Mouse (Mus musculus) left cerebral cortex, adult 8-10 months (tissue): Measurements from ENCODE around the gene Rftn2. TPM values are rescaled to one million over a fixed set of nuclear protein-coding genes. Genes with fewer than 3 reads are reported as not detected.

Experiments
- DNase-seq, 2 experiments: peaks; one replicate each; pipeline ENCODE4 v3.0.0; 2022; ENCODE audit warnings: low spot score in 2 of 2
- total RNA-seq, 4 experiments: library from RNA; stranded (reverse); gene quantifications; 2 replicates each; pipeline ENCODE4 v1.2.4; 2022

Rftn2 gene
- total RNA-seq, 4 experiments from 2014 or later = 25.6 to 27.1 (median 26.6) TPM

DNA sequence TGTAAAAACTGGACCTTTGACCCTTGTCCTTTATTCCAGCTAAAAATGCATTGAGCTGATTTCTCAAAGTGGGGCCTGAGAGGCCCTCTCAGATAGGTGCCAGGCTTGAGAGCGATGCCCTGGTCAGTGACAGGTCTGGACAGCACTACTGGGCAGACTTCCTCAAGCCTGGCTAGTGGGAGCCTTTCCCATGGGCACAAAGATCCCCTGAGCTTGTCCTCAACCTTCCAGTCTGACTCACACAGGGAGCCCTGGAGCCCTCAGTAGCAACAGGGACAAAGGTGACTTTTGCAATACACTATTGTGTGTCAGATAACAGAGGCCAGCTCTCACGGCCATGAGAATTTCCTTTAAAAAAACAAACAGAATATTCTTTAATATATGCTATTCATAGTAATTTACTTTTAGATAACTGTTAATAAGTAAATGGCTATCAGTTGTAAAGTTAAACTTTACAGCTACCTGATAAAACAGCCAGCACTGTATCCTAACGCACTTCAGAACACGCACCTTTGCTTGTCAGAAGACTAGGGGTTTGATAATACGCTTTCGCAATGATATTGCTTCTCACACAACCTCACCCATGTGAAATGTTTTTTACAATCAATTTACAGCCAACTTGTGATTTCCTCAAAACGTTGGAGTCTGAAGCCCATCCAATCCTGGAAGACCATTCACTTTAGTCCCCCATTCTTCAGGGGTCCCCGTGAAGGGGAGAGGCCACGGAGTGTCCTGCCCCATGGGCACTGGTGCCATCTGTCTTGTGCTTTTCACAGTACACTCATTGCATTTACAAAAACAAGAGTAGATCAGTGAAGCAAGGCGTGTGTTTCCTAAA is 52.6 kb downstream of the Rftn2 start:
- DNase-seq = no peak

DNA sequence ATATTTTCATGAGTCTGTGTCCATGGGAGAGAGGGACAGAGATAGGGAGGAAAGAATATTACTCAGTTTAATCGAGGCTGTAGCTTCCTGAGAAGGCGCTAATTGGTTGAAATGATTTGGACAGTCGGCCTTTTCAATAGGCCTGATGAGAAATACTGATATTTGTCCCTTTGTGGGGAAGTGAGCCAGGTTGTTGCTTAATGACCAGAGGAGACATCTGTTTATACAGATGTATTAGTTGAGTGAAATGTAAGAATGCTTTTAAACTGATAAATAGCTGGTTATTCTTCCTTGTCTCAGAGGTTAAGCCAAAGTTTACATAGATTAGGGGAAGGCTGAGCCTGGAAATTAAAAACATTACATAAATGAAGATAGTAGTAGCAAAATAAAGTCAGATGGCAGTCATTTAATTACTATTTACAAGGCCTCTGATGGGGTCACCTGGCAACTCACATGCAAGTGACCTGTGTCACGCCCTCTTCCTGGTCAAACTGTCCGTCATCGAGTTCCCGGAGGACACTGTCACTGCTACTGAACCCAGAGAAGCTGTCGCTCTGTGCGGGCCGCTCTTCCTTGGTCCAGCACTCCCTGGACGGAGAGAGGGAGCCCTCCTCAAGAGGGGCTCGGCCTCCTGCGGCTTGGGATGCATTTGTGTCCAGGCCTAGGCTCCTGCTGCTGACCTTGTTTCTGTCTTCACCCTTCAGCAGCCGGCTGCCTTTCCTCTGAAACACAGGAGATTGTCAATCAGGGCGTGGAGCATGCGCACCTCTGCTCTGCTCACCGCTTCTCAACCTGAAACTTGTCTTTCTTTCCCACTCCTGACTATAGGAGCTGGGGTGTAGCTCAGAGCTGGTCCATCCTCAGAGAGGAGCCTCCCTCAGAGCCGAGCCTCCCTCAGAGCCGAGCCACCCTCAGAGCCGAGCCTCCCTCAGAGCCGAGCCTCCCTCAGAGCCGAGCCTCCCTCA is 54.9 kb downstream of the Rftn2 start:
- no peak for DNase-seq

DNA sequence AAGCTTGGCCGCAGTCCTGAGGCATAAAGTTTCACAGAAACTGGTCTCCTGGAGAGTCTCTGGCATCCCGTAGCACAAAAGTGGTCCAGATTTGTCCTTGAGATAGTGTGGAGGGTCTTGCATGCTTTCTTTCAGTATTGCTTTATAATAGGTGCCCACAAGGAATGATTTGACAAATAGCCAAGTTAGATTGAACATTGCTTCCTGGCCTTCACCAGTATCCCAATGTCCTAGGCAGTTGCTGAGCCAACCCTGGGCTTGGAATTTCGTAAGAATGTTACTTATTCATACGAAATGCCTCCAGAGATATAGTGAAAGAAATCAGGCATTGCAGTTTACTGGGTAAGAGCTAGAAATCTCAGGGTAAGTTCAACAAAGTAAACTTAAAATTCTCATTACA is 58.0 kb downstream of the Rftn2 start:
- no peak for DNase-seq

DNA sequence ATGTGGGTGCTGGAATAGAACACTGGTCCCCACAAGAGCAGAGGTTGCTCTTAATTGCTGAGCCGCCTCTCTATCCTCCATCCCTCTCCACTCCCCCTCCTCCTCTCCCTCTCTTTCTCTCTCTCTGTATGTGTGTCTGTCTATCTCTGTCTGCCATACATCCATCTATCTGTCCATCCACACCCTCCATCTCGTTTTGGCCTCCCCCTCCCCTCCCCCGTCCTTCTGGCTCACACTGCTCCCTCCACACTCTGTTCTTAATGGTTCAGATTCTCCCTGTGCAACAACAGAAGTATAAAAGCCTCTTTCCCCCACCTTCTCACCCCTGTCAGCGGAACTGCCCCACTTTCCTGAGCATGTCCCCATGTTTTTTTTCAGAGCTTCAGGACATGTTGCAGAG is 59.0 kb downstream of the Rftn2 start:
- DNase-seq = no peak

DNA sequence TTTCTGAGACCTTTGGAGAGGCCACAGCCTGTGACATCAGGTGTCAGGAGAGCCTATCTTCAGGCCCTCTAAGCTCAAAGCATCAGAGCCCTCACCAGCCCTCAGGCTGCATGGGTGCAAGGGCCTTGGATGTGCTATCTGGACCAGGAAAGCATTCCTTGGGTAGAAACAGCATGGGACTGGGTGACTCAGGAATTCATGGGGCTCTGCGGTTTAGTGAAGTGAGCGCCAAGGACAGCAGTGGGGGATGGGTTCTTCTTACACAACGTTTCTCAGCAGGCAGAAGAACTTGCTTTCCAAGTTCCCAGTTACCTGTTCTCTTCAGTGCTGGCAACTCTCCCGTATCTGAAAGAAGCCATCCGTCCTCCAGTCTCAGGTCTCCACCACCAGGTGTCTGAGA is 62.6 kb downstream of the Rftn2 start:
- no peak for DNase-seq

DNA sequence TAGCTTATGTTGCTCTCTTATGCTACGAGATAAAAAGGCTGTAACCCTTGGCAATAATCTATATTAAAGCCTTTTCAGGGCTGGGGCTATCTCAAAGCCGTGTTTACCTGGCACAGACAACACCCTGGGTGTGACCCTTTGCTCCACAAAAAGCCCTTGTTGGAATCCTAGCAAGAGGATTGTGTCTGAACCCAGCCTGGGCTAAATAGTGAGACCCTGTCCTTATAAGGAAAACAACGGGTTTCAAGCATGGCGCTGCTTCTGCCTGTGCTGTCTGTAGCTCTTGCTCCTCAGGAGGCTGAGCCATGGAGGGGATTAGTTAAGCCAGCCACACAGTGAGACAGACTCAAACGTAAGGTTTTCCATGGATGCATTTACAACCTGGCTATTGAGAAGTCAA is 63.8 kb downstream of the Rftn2 start:
- no peak for DNase-seq

DNA sequence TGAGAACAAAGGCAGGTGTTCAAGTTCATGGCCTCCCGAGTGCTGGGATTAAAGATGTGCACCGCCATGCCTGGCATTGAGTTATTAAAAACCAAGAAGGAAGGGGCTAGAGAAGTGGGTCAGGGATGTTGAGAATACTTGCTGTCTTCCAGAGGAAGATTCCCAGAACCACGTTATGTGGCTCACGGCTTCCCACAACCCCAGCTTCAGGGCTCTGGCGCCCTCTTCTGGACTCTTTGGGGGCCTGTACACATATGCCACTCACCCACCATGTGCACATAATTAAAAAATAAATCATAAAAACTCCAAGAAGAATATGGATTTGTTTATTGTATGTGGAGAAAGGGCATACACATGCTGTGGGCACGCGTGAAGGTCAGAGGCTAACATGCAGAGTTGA is 64.7 kb downstream of the Rftn2 start:
- DNase-seq = no peak

DNA sequence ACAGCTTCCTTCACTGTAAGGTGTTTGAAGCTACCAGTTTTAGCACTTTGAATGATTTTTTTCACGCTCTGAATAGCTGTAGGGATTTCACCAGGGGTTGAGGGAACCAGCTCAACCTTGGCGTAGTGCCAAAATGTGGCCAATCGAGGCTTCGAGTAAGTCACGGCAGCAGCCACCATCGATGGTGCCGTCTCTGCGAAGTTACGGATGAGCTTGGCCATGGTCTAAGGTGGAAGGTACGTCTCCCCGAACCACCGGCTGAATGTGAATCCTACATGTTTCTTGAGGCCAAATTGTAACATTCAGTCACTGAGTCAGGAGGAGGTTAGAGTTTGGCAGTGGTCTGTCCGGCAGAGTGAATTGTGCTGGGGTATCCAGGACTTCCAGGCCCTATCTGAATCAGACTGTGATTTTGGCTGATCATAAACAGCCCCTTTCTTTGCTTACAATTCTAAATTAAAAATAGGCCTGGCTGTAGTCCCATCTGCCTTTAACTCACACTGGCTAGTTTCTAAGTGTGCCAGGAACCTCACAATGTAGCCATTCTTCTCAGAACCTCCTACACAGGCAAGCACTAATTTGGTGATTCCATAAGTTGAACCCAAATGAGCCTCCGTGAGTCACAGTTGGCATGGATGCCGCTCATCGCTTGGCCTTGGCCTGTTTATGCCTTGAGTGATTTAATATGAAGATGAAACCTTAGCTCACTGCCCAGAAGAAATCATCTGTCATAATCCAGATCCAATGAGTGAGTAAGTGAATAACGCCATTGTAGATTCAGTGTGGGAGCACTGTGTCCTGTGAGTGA is 65.5 kb downstream of the Rftn2 start:
- DNase-seq = peak; percentile 38 to 79

DNA sequence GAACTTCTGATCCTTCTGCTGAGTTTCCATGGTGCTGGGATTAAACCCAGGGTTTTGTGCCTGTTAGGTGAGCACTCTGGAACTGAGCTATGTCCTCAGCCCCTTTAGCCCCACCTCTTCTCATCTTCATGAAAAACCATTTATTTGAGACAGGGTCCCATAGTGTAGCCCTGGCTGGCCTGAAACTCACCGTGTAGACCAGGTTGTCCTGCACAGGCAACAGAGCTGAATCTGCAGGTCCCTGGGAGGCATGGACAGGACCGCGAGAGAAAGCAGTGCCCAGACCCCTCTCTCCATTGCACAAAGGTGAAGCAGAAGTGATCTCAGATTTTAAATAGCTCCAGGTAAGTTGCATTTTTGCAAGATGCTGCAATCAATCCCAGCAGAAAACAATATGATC is 66.4 kb downstream of the Rftn2 start:
- no peak for DNase-seq

DNA sequence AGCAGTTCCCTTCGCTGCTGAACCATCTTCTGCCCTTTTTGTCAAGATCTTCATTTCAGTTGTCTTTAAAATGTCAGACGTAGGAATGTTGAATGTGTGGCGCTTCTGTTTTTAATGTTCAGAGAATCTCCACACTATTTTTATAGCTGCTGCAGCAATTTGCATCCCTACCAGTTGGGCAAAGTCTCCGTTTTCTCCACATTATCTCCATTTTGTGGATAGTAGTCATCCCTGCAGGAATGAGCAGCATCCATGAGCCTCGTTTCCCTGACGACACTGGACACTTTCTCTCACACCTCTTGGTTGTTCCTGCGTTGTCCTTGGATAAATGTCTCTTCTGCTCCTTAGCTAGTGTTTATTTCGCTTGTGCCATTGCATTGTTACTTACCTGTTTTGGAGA is 67.8 kb downstream of the Rftn2 start:
- no peak for DNase-seq

DNA sequence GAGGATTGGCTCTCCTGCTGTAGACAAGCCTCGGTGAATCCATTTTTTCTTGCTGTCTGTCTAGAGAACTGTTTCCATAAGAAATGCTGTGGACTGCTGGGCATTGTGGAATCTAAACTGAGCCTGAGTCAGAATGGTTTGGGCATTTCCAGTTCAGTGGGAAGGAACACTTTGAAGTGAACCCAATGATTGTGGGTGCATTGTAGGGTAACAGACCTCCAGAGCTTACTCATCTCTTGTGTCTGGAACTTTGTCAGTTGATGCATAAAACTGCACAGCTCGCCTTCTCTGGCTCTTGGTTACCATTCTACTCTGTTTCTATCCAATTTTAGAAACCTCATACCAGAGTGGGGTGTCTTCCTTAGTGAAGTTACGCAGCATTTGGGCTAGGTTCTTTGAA is 68.4 kb downstream of the Rftn2 start:
- DNase-seq = peak in 1 of 2 experiments; percentile 36

DNA sequence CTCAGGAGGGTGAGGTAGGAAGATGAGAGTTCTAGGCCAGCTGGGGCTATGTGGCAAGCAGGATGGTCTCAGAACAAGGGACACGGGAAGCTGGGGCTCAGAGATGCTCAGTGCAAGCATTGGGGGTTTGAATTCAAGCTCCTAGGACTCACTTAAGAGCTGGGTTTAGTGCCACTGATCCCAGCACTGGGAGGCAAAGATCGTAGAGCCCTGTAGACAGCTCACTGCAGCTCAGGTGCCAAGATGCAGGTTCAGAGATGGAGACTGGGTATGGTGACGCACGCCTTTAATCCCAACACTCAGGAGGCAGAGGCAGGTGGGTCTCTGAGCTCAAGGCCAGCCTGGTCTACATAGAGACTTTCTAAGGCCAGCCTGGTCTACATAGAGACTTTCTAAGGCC is 69.3 kb downstream of the Rftn2 start:
- DNase-seq = no peak

DNA sequence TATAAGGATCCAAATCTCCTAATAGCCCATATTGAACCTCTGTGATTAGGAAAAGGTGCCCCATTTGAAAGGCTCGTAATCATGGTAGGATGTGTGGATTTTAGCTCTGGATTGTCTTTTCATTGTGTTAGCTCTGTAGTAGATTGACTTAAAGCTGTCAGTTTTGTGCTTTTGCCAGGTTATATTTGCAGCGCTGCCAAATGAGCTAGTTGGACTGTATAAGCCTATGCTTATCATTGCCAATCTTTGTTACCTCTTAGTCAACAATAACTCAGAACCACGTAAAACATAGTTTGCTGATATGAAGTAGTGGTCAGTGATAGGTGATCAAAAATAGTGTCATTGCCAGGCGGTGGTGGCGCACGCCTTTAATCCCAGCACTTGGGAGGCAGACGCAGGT is 81.0 kb downstream of the Rftn2 start:
- no peak for DNase-seq

DNA sequence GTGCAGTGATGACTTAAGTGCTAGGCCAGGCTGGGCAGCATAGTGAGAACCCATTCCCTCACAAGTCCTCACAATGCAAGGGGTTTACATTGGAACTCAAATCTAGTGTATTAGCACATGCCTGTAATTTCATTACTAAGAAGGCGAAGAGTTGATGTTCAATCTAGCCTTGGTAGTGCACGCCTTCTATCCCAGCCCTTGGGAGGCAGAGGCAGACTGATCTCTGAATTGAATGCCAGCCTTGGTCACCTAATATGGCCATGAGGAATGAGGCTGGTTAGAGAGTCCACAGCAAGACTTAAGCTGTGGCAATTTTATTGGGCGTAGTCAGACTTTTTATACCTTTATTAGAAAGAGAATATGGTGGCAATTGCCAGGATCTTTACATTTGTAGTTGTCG is 82.2 kb downstream of the Rftn2 start:
- DNase-seq = no peak

DNA sequence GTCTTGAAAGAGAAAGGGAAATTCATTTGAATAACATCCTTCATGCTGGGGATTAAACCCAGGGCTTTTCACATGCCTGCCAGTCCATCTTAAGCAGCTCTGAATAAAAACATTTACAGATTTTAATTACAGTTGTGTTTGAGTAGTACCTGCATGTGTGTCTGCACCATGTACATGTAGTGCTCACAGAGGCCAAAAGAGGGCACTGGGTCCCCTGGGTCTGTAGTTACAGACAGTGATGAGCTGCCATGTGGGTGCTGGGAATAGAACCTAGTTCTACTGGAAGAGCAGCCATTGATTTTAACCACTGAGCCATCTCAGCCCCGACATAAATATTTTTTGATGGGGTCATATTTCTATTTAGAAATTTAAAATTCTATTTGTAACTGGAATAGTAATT is 90.7 kb downstream of the Rftn2 start:
- no peak for DNase-seq

DNA sequence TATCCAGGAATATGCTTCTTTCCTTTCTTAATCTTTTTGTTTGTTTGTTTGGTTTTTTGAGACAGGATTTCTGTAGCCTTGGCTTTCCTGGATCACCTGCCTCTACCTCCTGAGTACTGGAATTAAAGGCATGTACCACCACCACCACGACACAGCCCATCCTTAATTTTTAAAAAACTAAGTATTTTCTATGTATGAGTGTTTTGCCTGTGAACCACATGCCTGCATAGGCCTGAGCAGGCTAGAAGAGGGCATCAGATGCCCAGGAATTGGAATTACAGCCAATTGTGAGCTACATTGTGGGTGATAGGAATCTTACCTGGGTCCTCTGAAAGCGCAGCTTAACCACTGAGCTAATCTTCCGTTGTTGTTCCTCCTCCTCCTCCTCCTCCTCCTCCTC is 92.3 kb downstream of the Rftn2 start:
- DNase-seq = no peak

DNA sequence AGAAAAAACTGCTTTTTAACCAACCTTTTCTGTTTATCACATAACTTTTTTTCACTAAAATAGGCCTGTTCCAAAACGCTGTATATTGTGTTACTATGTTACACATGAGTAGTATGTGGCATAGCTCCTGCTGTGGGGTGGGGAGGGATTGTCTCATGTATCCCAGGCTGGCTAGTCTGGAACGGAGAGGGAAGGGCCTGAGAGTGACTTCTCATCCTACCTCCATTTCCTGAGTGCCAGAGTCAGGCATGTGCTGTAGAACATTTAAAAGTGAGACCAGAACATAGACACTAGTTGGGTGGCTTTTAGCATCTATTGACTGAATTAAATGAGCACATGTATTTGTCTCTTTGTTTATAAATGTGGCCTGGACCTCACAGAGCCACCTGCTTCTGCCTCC is 93.4 kb downstream of the Rftn2 start:
- DNase-seq = no peak

DNA sequence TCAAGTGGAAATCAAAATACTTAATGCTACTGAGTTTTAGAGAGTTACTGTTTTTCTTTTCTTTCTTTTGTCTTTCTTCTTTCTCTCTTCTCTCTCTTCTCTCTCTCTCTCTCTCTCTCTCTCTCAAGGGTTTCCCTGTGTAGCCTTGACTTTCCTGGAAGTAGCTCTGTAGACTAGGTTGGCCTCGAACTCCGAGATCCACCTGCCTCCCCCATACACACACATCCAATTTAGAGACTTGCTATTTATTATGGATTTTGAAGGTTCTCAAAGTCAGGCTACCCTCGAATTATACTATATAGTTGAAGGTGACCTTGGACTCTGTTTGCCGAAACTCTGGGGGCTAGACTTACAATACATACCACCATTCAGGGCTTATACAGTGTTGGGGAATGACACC is 94.3 kb downstream of the Rftn2 start:
- no peak for DNase-seq

DNA sequence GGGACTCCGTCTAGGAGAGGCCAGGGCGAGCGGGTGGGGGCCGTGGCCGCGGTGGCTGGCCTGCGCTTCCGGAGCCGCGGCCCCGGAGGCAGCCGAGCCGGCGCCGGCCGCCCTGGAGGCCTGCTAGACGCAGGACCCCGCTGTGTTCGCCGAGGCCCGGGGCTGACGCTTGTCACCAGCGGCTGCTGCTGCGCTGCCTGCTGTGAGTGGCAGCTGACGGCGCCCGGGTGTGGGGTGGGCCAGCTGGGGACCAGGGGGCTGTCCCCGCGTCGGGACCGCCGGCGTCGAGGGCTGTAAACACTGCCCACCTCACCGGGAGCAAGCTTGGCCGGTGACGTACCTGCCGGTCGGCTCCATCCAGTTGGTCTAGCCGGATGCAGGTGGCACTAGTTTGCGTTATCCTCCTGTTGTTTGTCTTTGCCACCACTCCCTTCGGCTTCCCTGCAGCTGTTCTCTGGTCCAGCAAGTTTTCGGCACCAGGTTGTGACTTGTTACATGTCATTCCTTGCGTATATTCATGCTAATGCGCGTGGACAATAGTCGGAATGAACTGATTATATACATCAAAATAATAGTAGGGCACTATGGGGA is 95.1 kb downstream of the Rftn2 start:
- peak in 1 of 2 experiments; percentile 39 for DNase-seq

DNA sequence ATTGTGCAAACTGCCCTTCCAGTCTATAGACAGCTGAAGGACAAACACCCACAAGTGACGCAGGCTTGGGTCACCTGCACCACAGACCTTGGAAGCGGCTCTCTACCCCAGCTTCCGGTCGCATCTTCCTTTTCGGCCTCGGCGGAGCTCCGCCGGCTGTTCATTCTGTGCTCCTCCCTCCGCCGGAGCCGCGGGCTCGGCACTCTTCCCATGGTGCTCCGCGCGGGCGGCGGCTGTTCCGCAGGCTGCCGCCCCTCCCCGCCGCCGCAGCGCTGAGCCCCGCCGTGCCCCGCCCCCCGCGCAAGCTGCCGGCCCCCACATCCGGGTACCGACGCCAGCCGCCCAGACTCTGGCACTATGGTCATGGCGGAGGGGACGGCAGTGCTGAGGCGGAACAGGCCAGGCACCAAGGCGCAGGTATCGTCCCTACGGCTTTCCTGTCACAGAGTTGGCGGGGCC is 95.6 kb downstream of the Rftn2 start, which contains the start of gene Mob4:
TSS of gene Mob4 (plus strand) at position 289 of the 459 bp plus-strand sequence.
- DNase-seq = peak; percentile 81 to 85
